12 mouse cellular contexts compared by ENCODE assay signal in genomic region chr4:97581314-97582063, GRCm38 (mm10).
DNase-seq lines count a peak whose midpoint lies in the region; ATAC-seq and TF ChIP-seq lines count a peak whose summit lies in the region.
"Had no signal": no experiment of that assay in that cellular context is flagged by ENCODE, and none has a peak within 500 bp of the region (broad histone marks: within the 10 kb centered on the region; RNA-seq: fewer than 3 reads in every experiment).

No protein-coding gene starts in this region.

- ATAC-seq in heart, embryonic 13.5 days (ENCODE audit: extremely low read depth, insufficient number of reproducible peaks, low FRiP score, low TSS enrichment), result no peak
- ATAC-seq in embryonic facial prominence, embryonic 12.5 days (ENCODE audit: insufficient number of reproducible peaks, insufficient read depth, low FRiP score, low TSS enrichment), result no peak
- no peak for ATAC-seq in hindbrain, embryonic 12.5 days (ENCODE audit: low FRiP score)
- no peak for ATAC-seq in neural tube, embryonic 13.5 days (ENCODE audit: low read depth)
- ATAC-seq in stomach, postnatal 0 days (ENCODE audit: low FRiP score, low TSS enrichment), result no peak
- ATAC-seq in monocyte, adult 5-6 weeks (replicated peaks; ENCODE audit: insufficient number of reproducible peaks, low FRiP score, low TSS enrichment, poor library complexity, severe bottlenecking), result no peak
- ATAC-seq: CD4-positive, CD25-positive, alpha-beta regulatory T cell, adult 4 months had no signal

- H3K9ac ChIP-seq in heart, embryonic 13.5 days, result no peak overlapping the region
- H3K9ac ChIP-seq in embryonic facial prominence, embryonic 12.5 days, result no peak overlapping the region; the same call in 1 of the 2 replicates
- H3K9ac ChIP-seq in hindbrain, embryonic 12.5 days, result no peak overlapping the region
- peak overlapping the region; percentile 43 for H3K9ac ChIP-seq in neural tube, embryonic 13.5 days
- H3K9ac ChIP-seq in stomach, postnatal 0 days (ENCODE audit: low read length), result no peak overlapping the region

- H3K36me3 ChIP-seq in heart, embryonic 13.5 days, result no peaks in the 10 kb centered on the region
- no peaks in the 10 kb centered on the region for H3K36me3 ChIP-seq in embryonic facial prominence, embryonic 12.5 days
- H3K36me3 ChIP-seq in hindbrain, embryonic 12.5 days, result no peaks in the 10 kb centered on the region
- no peaks in the 10 kb centered on the region for H3K36me3 ChIP-seq in neural tube, embryonic 13.5 days
- no peaks in the 10 kb centered on the region for H3K36me3 ChIP-seq in stomach, postnatal 0 days (ENCODE audit: control insufficient read depth, insufficient read depth, low read length)

- no peaks in the 10 kb centered on the region; the same call in 1 of the 2 replicates for H3K27me3 ChIP-seq in heart, embryonic 13.5 days (replicated peaks)
- H3K27me3 ChIP-seq in embryonic facial prominence, embryonic 12.5 days, result no peaks in the 10 kb centered on the region
- H3K27me3 ChIP-seq in hindbrain, embryonic 12.5 days, result no peaks in the 10 kb centered on the region
- no peaks in the 10 kb centered on the region for H3K27me3 ChIP-seq in neural tube, embryonic 13.5 days
- H3K27me3 ChIP-seq in stomach, postnatal 0 days (ENCODE audit: control insufficient read depth, insufficient read depth, low read length), result no peaks in the 10 kb centered on the region

- H3K4me3 ChIP-seq in heart, embryonic 13.5 days, result no peak overlapping the region
- H3K4me3 ChIP-seq in embryonic facial prominence, embryonic 12.5 days, result peak overlapping the region; percentile 29; the same call in 1 of the 2 replicates
- peak overlapping the region; percentile 18 for H3K4me3 ChIP-seq in hindbrain, embryonic 12.5 days
- peak overlapping the region; percentile 34 for H3K4me3 ChIP-seq in neural tube, embryonic 13.5 days
- H3K4me3 ChIP-seq in stomach, postnatal 0 days (ENCODE audit: low read depth, low read length), result no peak overlapping the region
- H3K4me3 ChIP-seq: erythroblast, embryonic 14.5 days; heart, adult 2 months had no signal

- peak overlapping the region; percentile 35 for H3K4me2 ChIP-seq in heart, embryonic 13.5 days
- H3K4me2 ChIP-seq in embryonic facial prominence, embryonic 12.5 days (replicated peaks), result peak overlapping the region; percentile 45
- peak overlapping the region; percentile 41 for H3K4me2 ChIP-seq in hindbrain, embryonic 12.5 days (replicated peaks)
- peak overlapping the region; percentile 50 for H3K4me2 ChIP-seq in neural tube, embryonic 13.5 days
- H3K4me2 ChIP-seq in stomach, postnatal 0 days (replicated peaks; ENCODE audit: low read depth), result no peak overlapping the region

- no peak overlapping the region for H3K27ac ChIP-seq in heart, embryonic 13.5 days (replicated peaks)
- peak overlapping the region; percentile 23; the same call in 1 of the 2 replicates for H3K27ac ChIP-seq in embryonic facial prominence, embryonic 12.5 days
- peak overlapping the region; percentile 85 for H3K27ac ChIP-seq in hindbrain, embryonic 12.5 days
- peak overlapping the region; percentile 84 for H3K27ac ChIP-seq in neural tube, embryonic 13.5 days (replicated peaks)
- H3K27ac ChIP-seq in stomach, postnatal 0 days (replicated peaks), result no peak overlapping the region
- H3K27ac ChIP-seq: heart, adult 2 months had no signal

- DNase-seq in heart, adult 8-10 months (ENCODE audit: low spot score), result no peak
- no peak for DNase-seq in stomach, postnatal 0 days (ENCODE audit: low spot score)
- DNase-seq in urinary bladder, postnatal 36 days (ENCODE audit: low spot score in 2 of 2), result no peak
- DNase-seq: heart, adult 2 months; kidney, adult 18-20 months had no signal

- 54% methylated on average over 12 of the region's 12 CpGs for WGBS in heart, embryonic 13.5 days
- 20% methylated on average over 12 of the region's 12 CpGs for WGBS in embryonic facial prominence, embryonic 12.5 days
- WGBS in hindbrain, embryonic 12.5 days, result 34% methylated on average over 12 of the region's 12 CpGs
- WGBS in neural tube, embryonic 13.5 days, result 50% methylated on average over 12 of the region's 12 CpGs
- WGBS in stomach, postnatal 0 days, result 76% methylated on average over 12 of the region's 12 CpGs

- no peaks in the 10 kb centered on the region for H3K9me3 ChIP-seq in heart, embryonic 13.5 days
- H3K9me3 ChIP-seq in embryonic facial prominence, embryonic 12.5 days, result no peaks in the 10 kb centered on the region
- H3K9me3 ChIP-seq in hindbrain, embryonic 12.5 days (replicated peaks), result no peaks in the 10 kb centered on the region
- no peaks in the 10 kb centered on the region for H3K9me3 ChIP-seq in neural tube, embryonic 13.5 days
- H3K9me3 ChIP-seq in stomach, postnatal 0 days (ENCODE audit: control insufficient read depth, low read length), result no peaks in the 10 kb centered on the region

- H3K4me1 ChIP-seq in heart, embryonic 13.5 days, result no peaks in the 10 kb centered on the region
- peaks cover 35% of the 10 kb centered on the region for H3K4me1 ChIP-seq in embryonic facial prominence, embryonic 12.5 days
- peaks cover 25% of the 10 kb centered on the region for H3K4me1 ChIP-seq in hindbrain, embryonic 12.5 days
- H3K4me1 ChIP-seq in neural tube, embryonic 13.5 days (replicated peaks), result peaks cover 55% of the 10 kb centered on the region
- no peaks in the 10 kb centered on the region for H3K4me1 ChIP-seq in stomach, postnatal 0 days (replicated peaks; ENCODE audit: control insufficient read depth, insufficient read depth)

- no peak for TF ChIP-seq EP300 in stomach, postnatal 0 days (optimal IDR thresholded peaks at IDR 0.05)

- TF ChIP-seq CTCF in stomach, postnatal 0 days (IDR thresholded peaks at IDR 0.05; ENCODE audit: low read depth), result no peak

Comparison
In these comparisons a context has a peak if more than half of its experiments do, and no peak if none do; other contexts are left out.
1. H3K27ac ChIP-seq: peak in embryonic facial prominence, embryonic 12.5 days (single experiment), hindbrain, embryonic 12.5 days (single experiment) and neural tube, embryonic 13.5 days (single experiment); none in heart, embryonic 13.5 days (single experiment) and stomach, postnatal 0 days (single experiment).
2. H3K4me3 ChIP-seq: peak in embryonic facial prominence, embryonic 12.5 days (single experiment), hindbrain, embryonic 12.5 days (single experiment) and neural tube, embryonic 13.5 days (single experiment); none in heart, embryonic 13.5 days (single experiment) and stomach, postnatal 0 days (single experiment).